Mouse (Mus musculus): ENCODE results near the gene Mafb.

- TF ChIP-seq POLR2A (IDR thresholded peaks at IDR 0.05; ENCODE audit: extremely low read depth, insufficient read depth, low read length) (no peak), CTCF (IDR thresholded peaks at IDR 0.05; ENCODE audit: extremely low read depth, insufficient read depth, low read length) (no peak)
Observed at GRCm38 (mm10) chr2:160348796-160349195, 18.1 kb downstream of the Mafb start.
